In genomic region chr10:75173712-75174111, GRCm38 (mm10) we compare ENCODE assay signal across 11 mouse cellular contexts. TPM values are rescaled to one million over a fixed set of nuclear protein-coding genes. Genes with fewer than 3 reads are reported as not detected.
DNase-seq lines count a peak whose midpoint lies in the region; ATAC-seq and TF ChIP-seq lines count a peak whose summit lies in the region.
"Had no signal": no experiment of that assay in that cellular context is flagged by ENCODE, and none has a peak within 500 bp of the region (broad histone marks: within the 10 kb centered on the region; RNA-seq: fewer than 3 reads in every experiment).

No protein-coding gene starts in this region.

- H3K9me3 ChIP-seq in intestine, embryonic 16.5 days (ENCODE audit: control insufficient read depth, low read length): no peaks in the 10 kb centered on the region
- H3K9me3 ChIP-seq in stomach, embryonic 15.5 days: no peaks in the 10 kb centered on the region

- no peak for TF ChIP-seq CTCF in liver, adult 2 months (IDR thresholded peaks at IDR 0.05; ENCODE audit: low read depth, low read length)

- no peak for ATAC-seq in intestine, embryonic 16.5 days
- peak; percentile 33; the same call in 1 of the 2 replicates for ATAC-seq in stomach, embryonic 15.5 days (ENCODE audit: insufficient read depth, low FRiP score, low read depth)

- peak overlapping the region; percentile 5 for H3K27ac ChIP-seq in liver, adult 2 months (replicated peaks; ENCODE audit: insufficient read depth, low read depth, low read length)
- peak overlapping the region; percentile 54; the same call in 1 of the 2 replicates for H3K27ac ChIP-seq in intestine, embryonic 16.5 days (ENCODE audit: low read length)
- H3K27ac ChIP-seq in stomach, embryonic 15.5 days: peak overlapping the region; percentile 11; the same call in 1 of the 2 replicates

- peak; percentile 36 for DNase-seq in adrenal gland, postnatal 10 days
- no peak for DNase-seq in adrenal gland, postnatal 25 days
- DNase-seq in liver, adult 2 months (ENCODE audit: extremely low read depth, low read depth, low spot score): no peak
- no peak for DNase-seq in liver
- DNase-seq in urinary bladder, postnatal 14 days (ENCODE audit: low spot score): no peak
- DNase-seq in right cerebral cortex, adult 2 months (ENCODE audit: low spot score in 2 of 2): no peak
- DNase-seq: cerebellum, postnatal 25 days; right cerebral cortex, postnatal 14 days; thymus, postnatal 4 days had no signal

- TF ChIP-seq POLR2A in liver, adult 2 months (IDR thresholded peaks at IDR 0.05; ENCODE audit: extremely low read depth, insufficient read depth, low read length): no peak

- H3K36me3 ChIP-seq in liver, adult 2 months (ENCODE audit: control insufficient read depth, insufficient read depth, low read length): peaks cover 20% of the 10 kb centered on the region
- H3K36me3 ChIP-seq in intestine, embryonic 16.5 days (ENCODE audit: control insufficient read depth, insufficient read depth, low read length): peaks cover 18% of the 10 kb centered on the region
- H3K36me3 ChIP-seq in stomach, embryonic 15.5 days: peaks cover 14% of the 10 kb centered on the region

- peak overlapping the region; percentile 28; the same call in 1 of the 2 replicates for H3K4me3 ChIP-seq in liver, adult 2 months (ENCODE audit: insufficient read depth, low read depth, low read length)
- no peak overlapping the region for H3K4me3 ChIP-seq in intestine, embryonic 16.5 days (ENCODE audit: low read length)
- H3K4me3 ChIP-seq in stomach, embryonic 15.5 days (replicated peaks): no peak overlapping the region

- H3K4me1 ChIP-seq in liver, adult 2 months (ENCODE audit: control insufficient read depth, insufficient read depth, low read length): no peaks in the 10 kb centered on the region
- peaks cover 11% of the 10 kb centered on the region; the same call in 1 of the 2 replicates for H3K4me1 ChIP-seq in intestine, embryonic 16.5 days (ENCODE audit: control insufficient read depth, insufficient read depth, low read length)
- no peaks in the 10 kb centered on the region for H3K4me1 ChIP-seq in stomach, embryonic 15.5 days

- no peaks in the 10 kb centered on the region for H3K27me3 ChIP-seq in liver, adult 2 months (ENCODE audit: control insufficient read depth, insufficient read depth, low read length)
- no peaks in the 10 kb centered on the region for H3K27me3 ChIP-seq in intestine, embryonic 16.5 days (replicated peaks; ENCODE audit: control insufficient read depth, insufficient read depth, low read length)
- H3K27me3 ChIP-seq in stomach, embryonic 15.5 days (replicated peaks): no peaks in the 10 kb centered on the region

- WGBS in liver, adult 2 months: 74% methylated on average over 12 of the region's 12 CpGs
- whole genome bisulfite sequencing in intestine, embryonic 16.5 days: 73% methylated on average over 12 of the region's 12 CpGs
- 58% methylated on average over 12 of the region's 12 CpGs for WGBS in stomach, embryonic 15.5 days

- no peak overlapping the region for H3K4me2 ChIP-seq in intestine, embryonic 16.5 days (ENCODE audit: low read depth, low read length)
- H3K4me2 ChIP-seq in stomach, embryonic 15.5 days: no peak overlapping the region

- no peak overlapping the region for H3K9ac ChIP-seq in liver, adult 2 months (ENCODE audit: low read depth, low read length)
- peak overlapping the region; percentile 40 for H3K9ac ChIP-seq in intestine, embryonic 16.5 days (ENCODE audit: low read depth, low read length)
- no peak overlapping the region for H3K9ac ChIP-seq in stomach, embryonic 15.5 days

- H3K79me2 ChIP-seq in liver, adult 2 months (ENCODE audit: control insufficient read depth, insufficient read depth, low read length): no peaks in the 10 kb centered on the region

RNA-seq across cellular contexts. Expression of gene Specc1l, which starts 38.2 kb away (rescaled TPM):
- 10 to 100 TPM; 43.4 to 49.3 TPM for total RNA-seq in adrenal gland, postnatal 10 days (2021)
- 53.3 and 63.5 TPM in 2 replicates for total RNA-seq in adrenal gland, postnatal 25 days (2021)
- total RNA-seq in liver, adult 2 months (2014; rRNA removed): 10.3 and 10.8 TPM in 2 replicates
- 5.2 and 5.3 TPM in 2 replicates for polyA plus RNA-seq in liver, adult 2 months (2012; rRNA removed)
- 22.1 and 23.1 TPM in 2 replicates for polyA plus RNA-seq in intestine, embryonic 16.5 days (2015; fragmentation: Nextera tagmentation; extraction: Ambion mirVana)
- polyA plus RNA-seq in stomach, embryonic 15.5 days (2015; fragmentation: Nextera tagmentation; extraction: Ambion mirVana): 26.7 and 30.0 TPM in 2 replicates
